Mouse (Mus musculus) bone marrow, adult 2 months (tissue): ENCODE data around the gene Rad51d. TPM values are rescaled to one million over a fixed set of nuclear protein-coding genes. Genes with fewer than 3 reads are reported as not detected.
A peak's percentile ranks its signal among the peaks of the same experiment; 100 is the strongest.

Experiments
- H3K27ac ChIP-seq: fragments of 200-500 bp; 2 replicates; pipeline ENCODE4 v1.5.1; 2012; ENCODE audit warnings: low read depth, mild to moderate bottlenecking, control low read depth, inconsistent platforms, low read length; ENCODE audit not compliant: control insufficient read depth, poor library complexity, insufficient read depth
- H3K4me1 ChIP-seq: fragments of 200-500 bp; 2 replicates; pipeline ENCODE4 v1.6.1; 2011; ENCODE audit warnings: low read length; ENCODE audit not compliant: control insufficient read depth, insufficient read depth
- H3K4me3 ChIP-seq: fragments of 200-500 bp; replicated peaks from 2 replicates; pipeline ENCODE3; 2011; ENCODE audit warnings: mild to moderate bottlenecking, low read depth, low read length, control low read depth; ENCODE audit not compliant: control insufficient read depth
- CTCF ChIP-seq: fragments of 200-500 bp; IDR thresholded peaks from 2 replicates; pipeline ENCODE4 v1.5.1; 2011; ENCODE audit warnings: low read length, control low read depth; ENCODE audit not compliant: control insufficient read depth, insufficient read depth
- POLR2A ChIP-seq: fragments of 200-500 bp; IDR thresholded peaks from 2 replicates; pipeline ENCODE4 v1.6.1; 2011; ENCODE audit warnings: low read depth, mild to moderate bottlenecking, control low read depth, low read length, borderline replicate concordance; ENCODE audit not compliant: control insufficient read depth
- WGBS: fragments of 180-500 bp; shearing (Covaris S2); methylation state at CpG from one replicate; pipeline ENCODE4 v1.1.7; 2018; 5-methylcytosine and 5-hydroxymethylcytosine counted together
- polyA plus RNA-seq: library from polyadenylated mRNA; stranded (reverse); fragments of >200 nt; gene quantifications from 2 replicates; pipeline ENCODE4 v1.2.4, GENCODE M21; 2011; ENCODE audit warnings: low replicate concordance; ENCODE audit not compliant: missing spikeins, insufficient read depth, insufficient read length

Rad51d gene
- polyA plus RNA-seq, 1 experiment, result 9.8 TPM

GRCm38 (mm10) chr11:82877726-82878344 is 12.6 kb downstream of the Rad51d start:
- H3K4me1 ChIP-seq, result peaks cover 3% of the 10 kb centered on the region
- 84% methylated on average over 7 of the region's 7 CpGs for whole genome bisulfite sequencing
- TF ChIP-seq CTCF, result no peak
- TF ChIP-seq POLR2A, result no peak

GRCm38 (mm10) chr11:82875631-82876030 is 14.8 kb downstream of the Rad51d start:
- Histone ChIP-seq H3K4me3 (no peak overlapping the region), H3K4me1 (peaks cover 3% of the 10 kb centered on the region), H3K27ac (no peak overlapping the region)
- 86% methylated on average over 5 of the region's 5 CpGs for WGBS
- TF ChIP-seq CTCF (no peak), POLR2A (no peak)

More at GRCm38 (mm10) chr11:82877726-82878344, 12.6 kb downstream of the Rad51d start:
- Histone ChIP-seq H3K27ac (no peak overlapping the region), H3K4me3 (no peak overlapping the region)

GRCm38 (mm10) chr11:82874924-82875323 is 15.5 kb downstream of the Rad51d start:
- Histone ChIP-seq H3K4me1 (peaks cover 3% of the 10 kb centered on the region), H3K4me3 (no peak overlapping the region), H3K27ac (no peak overlapping the region)
- WGBS, result 58% methylated on average over 5 of the region's 5 CpGs
- TF ChIP-seq POLR2A (no peak), CTCF (no peak)

GRCm38 (mm10) chr11:82871031-82871446 is 19.4 kb downstream of the Rad51d start, which contains the start of gene Rffl:
Gene Rffl, minus strand, starts transcription at chr11:82871210.
- Histone ChIP-seq H3K4me3 (peak within 1 kb of the TSS; percentile 92), H3K27ac (peak within 1 kb of the TSS; percentile 89), H3K4me1 (no peaks in the 10 kb centered on the region; the same call in 1 of the 2 replicates)
- WGBS, result under 1% methylated on average over 42 of the region's 43 CpGs
- TF ChIP-seq CTCF, result peak; percentile 82
- peak; percentile 56; the same call in 1 of the 2 replicates for TF ChIP-seq POLR2A

GRCm38 (mm10) chr11:82870173-82871030 is 20.0 kb downstream of the Rad51d start:
- peak overlapping the region; percentile 89 for H3K27ac ChIP-seq
- WGBS, result under 1% methylated on average over 35 of the region's 36 CpGs
- TF ChIP-seq CTCF (no peak), POLR2A (0 out of 2 replicates have a peak, but pooled peaks have one; percentile 46)
- peak overlapping the region; percentile 92 for H3K4me3 ChIP-seq
- H3K4me1 ChIP-seq, result no peaks in the 10 kb centered on the region; the same call in 1 of the 2 replicates

GRCm38 (mm10) chr11:82869506-82870172 is 20.8 kb downstream of the Rad51d start:
- Histone ChIP-seq H3K27ac (peak overlapping the region; percentile 89), H3K4me1 (no peaks in the 10 kb centered on the region; the same call in none of the 2 replicates), H3K4me3 (peak overlapping the region; percentile 92)
- TF ChIP-seq POLR2A, result no peak
- no peak for TF ChIP-seq CTCF
- WGBS, result 35% methylated on average over 9 of the region's 9 CpGs

GRCm38 (mm10) chr11:82867956-82868355 is 22.5 kb downstream of the Rad51d start:
- no peaks in the 10 kb centered on the region; the same call in none of the 2 replicates for H3K4me1 ChIP-seq
- H3K27ac ChIP-seq, result no peak overlapping the region; the same call in 1 of the 2 replicates
- WGBS, result 23% methylated on average over 5 of the region's 5 CpGs
- H3K4me3 ChIP-seq, result no peak overlapping the region
- TF ChIP-seq POLR2A, result no peak
- no peak for TF ChIP-seq CTCF

- Histone ChIP-seq H3K4me3 (no peak overlapping the region), H3K4me1 (peaks cover under 1% of the 10 kb centered on the region), H3K27ac (no peak overlapping the region)
- TF ChIP-seq CTCF (no peak), POLR2A (no peak)
- 39% methylated on average over 7 of the region's 7 CpGs for WGBS
Observed at GRCm38 (mm10) chr11:82866850-82867564, 23.4 kb downstream of the Rad51d start.
